Mouse (Mus musculus): ENCODE results near the gene Prpsap1. TPM values are rescaled to one million over a fixed set of nuclear protein-coding genes. Genes with fewer than 3 reads are reported as not detected.

Gene Prpsap1
- polyA plus RNA-seq, 1 experiment from 2014 or later, result 206 TPM

DNA sequence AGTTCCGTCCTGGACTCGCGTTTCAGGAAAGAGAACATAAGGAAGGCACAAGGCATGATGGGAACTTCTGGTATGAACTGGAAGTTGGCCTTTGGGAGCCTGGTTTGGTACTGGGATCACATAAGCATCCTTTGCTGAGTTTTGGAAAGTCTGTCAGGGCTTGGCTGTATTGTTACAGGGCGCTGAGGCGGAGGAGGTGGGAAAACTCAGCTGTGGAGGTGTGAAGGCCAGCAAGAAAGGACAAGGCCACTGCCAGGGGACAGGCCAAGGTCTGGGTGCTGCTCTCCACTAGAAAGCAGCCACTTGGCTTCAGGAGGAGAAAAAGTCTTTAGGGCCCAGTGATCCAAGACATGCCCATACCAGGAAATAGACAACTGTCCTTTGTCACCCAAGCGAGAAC, 50.7 kb downstream of the Prpsap1 start:
- Histone ChIP-seq H3K27ac (ENCODE audit: low read depth) (no peak overlapping the region), H3K27me3 (ENCODE audit: insufficient read depth, low read length) (peaks cover 12% of the 10 kb centered on the region; the same call in 1 of the 2 replicates), H3K4me1 (ENCODE audit: insufficient read depth) (no peaks in the 10 kb centered on the region), H3K9me3 (ENCODE audit: low read depth, low read length) (no peaks in the 10 kb centered on the region), H3K36me3 (ENCODE audit: insufficient read depth) (peaks cover 17% of the 10 kb centered on the region), H3K4me2 (no peak overlapping the region), H3K9ac (no peak overlapping the region), H3K4me3 (ENCODE audit: low read depth, low read length) (no peak overlapping the region)
- no peak for ATAC-seq (ENCODE audit: insufficient read depth)
- no peak for TF ChIP-seq CTCF (IDR thresholded peaks at IDR 0.05; ENCODE audit: low read depth)
- no peak for DNase-seq
- 79% methylated on average over 6 of the region's 6 CpGs for WGBS

DNA sequence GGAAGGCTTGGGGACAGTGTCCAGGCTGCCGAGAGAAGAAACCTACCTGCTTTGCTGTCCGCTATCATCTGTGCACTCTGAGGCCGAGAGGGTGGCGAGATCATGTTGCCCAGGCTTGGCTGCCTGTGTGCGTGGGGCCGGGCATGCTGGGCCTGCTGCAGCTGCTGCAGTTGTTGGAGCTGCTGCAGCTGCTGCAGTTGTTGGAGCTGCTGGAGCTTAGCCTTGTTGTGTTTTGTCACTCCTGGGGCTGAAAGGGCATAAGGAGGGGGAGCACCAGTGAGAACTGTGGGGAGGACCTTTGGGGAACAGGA, 51.2 kb downstream of the Prpsap1 start:
- DNase-seq (no peak), ATAC-seq (ENCODE audit: insufficient read depth) (no peak)
- Histone ChIP-seq H3K9ac (no peak overlapping the region), H3K27ac (ENCODE audit: low read depth) (no peak overlapping the region), H3K4me3 (ENCODE audit: low read depth, low read length) (no peak overlapping the region), H3K4me1 (ENCODE audit: insufficient read depth) (no peaks in the 10 kb centered on the region), H3K27me3 (ENCODE audit: insufficient read depth, low read length) (peaks cover 12% of the 10 kb centered on the region; the same call in 1 of the 2 replicates), H3K9me3 (ENCODE audit: low read depth, low read length) (no peaks in the 10 kb centered on the region), H3K4me2 (no peak overlapping the region), H3K36me3 (ENCODE audit: insufficient read depth) (peaks cover 17% of the 10 kb centered on the region)
- TF ChIP-seq CTCF (IDR thresholded peaks at IDR 0.05; ENCODE audit: low read depth), result no peak
- WGBS, result 46% methylated on average over 6 of the region's 6 CpGs

DNA sequence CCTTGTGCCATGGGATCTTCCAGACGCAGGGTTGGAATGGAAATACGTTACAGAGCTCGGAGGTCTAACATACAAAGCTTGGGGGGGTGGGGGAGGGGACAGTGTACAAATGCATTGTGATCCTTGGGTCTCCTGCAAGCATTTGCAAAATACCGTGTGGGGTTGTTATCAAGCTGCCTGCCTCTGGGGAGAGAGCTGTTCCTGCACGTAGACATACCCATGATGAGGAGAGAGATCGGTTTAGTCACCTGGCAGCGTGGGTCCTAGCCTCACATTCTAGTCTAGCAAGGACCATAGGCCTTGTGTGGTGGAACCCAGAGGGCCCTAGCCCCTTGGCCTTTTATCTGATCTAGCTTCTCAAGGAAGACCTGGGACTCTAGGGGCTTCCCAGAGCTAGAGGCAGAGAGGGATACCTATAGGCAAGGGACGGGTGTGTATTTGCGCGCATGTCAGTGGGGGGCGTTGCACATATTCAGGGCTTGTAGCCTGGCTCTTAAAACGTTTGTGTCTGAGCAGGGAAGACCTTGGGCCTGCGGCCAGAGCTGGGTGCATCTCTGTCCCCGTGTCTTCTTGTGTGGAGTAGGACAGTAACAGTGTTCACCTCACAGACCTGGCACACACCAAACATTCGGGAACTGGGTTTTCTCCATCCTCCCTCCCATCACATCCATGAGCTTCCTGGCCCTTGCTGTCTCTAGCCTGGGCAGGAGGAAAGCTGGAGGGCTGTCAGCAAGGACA, 51.7 kb downstream of the Prpsap1 start:
- Histone ChIP-seq H3K27me3 (ENCODE audit: insufficient read depth, low read length) (peaks cover 12% of the 10 kb centered on the region; the same call in 1 of the 2 replicates), H3K9me3 (ENCODE audit: low read depth, low read length) (no peaks in the 10 kb centered on the region), H3K36me3 (ENCODE audit: insufficient read depth) (peaks cover 23% of the 10 kb centered on the region), H3K4me3 (ENCODE audit: low read depth, low read length) (no peak overlapping the region), H3K4me1 (ENCODE audit: insufficient read depth) (no peaks in the 10 kb centered on the region), H3K4me2 (no peak overlapping the region), H3K27ac (ENCODE audit: low read depth) (no peak overlapping the region), H3K9ac (no peak overlapping the region)
- TF ChIP-seq CTCF (IDR thresholded peaks at IDR 0.05; ENCODE audit: low read depth), result no peak
- no peak for ATAC-seq (ENCODE audit: insufficient read depth)
- no peak for DNase-seq
- WGBS, result 70% methylated on average over 15 of the region's 15 CpGs

- Histone ChIP-seq H3K9me3 (ENCODE audit: low read depth, low read length) (no peaks in the 10 kb centered on the region), H3K4me2 (no peak overlapping the region), H3K4me3 (ENCODE audit: low read depth, low read length) (no peak overlapping the region), H3K36me3 (ENCODE audit: insufficient read depth) (peaks cover 40% of the 10 kb centered on the region), H3K4me1 (ENCODE audit: insufficient read depth) (peaks cover 3% of the 10 kb centered on the region; the same call in 1 of the 2 replicates), H3K9ac (no peak overlapping the region), H3K27ac (ENCODE audit: low read depth) (peak overlapping the region; percentile 2; the same call in 1 of the 2 replicates), H3K27me3 (ENCODE audit: insufficient read depth, low read length) (no peaks in the 10 kb centered on the region)
- ATAC-seq (ENCODE audit: insufficient read depth), result no peak
- WGBS, result 56% methylated on average over 7 of the region's 7 CpGs
- DNase-seq, result peak; percentile 52
- no peak for TF ChIP-seq CTCF (IDR thresholded peaks at IDR 0.05; ENCODE audit: low read depth)
Measured at GRCm38 (mm10) chr11:116440408-116441068, 53.5 kb downstream of the Prpsap1 start.

- H3K4me3 ChIP-seq (ENCODE audit: low read depth, low read length), result no peak overlapping the region
- H3K27ac ChIP-seq (ENCODE audit: low read depth), result no peak overlapping the region
- H3K36me3 ChIP-seq (ENCODE audit: insufficient read depth), result peaks cover 43% of the 10 kb centered on the region
- no peak for TF ChIP-seq CTCF (IDR thresholded peaks at IDR 0.05; ENCODE audit: low read depth)
- DNase-seq (no peak), ATAC-seq (ENCODE audit: insufficient read depth) (no peak)
- peaks cover 7% of the 10 kb centered on the region; the same call in 1 of the 2 replicates for H3K4me1 ChIP-seq (ENCODE audit: insufficient read depth)
- H3K27me3 ChIP-seq (ENCODE audit: insufficient read depth, low read length), result no peaks in the 10 kb centered on the region
- H3K4me2 ChIP-seq, result no peak overlapping the region
- H3K9ac ChIP-seq, result no peak overlapping the region
- 72% methylated on average over 19 of the region's 19 CpGs for WGBS
- no peaks in the 10 kb centered on the region for H3K9me3 ChIP-seq (ENCODE audit: low read depth, low read length)
Measured at GRCm38 (mm10) chr11:116439269-116440240, 54.4 kb downstream of the Prpsap1 start.

- no peak for TF ChIP-seq CTCF (IDR thresholded peaks at IDR 0.05; ENCODE audit: low read depth)
- Histone ChIP-seq H3K36me3 (ENCODE audit: insufficient read depth) (peaks cover 43% of the 10 kb centered on the region), H3K4me1 (ENCODE audit: insufficient read depth) (peaks cover 7% of the 10 kb centered on the region; the same call in 1 of the 2 replicates), H3K4me2 (no peak overlapping the region), H3K9me3 (ENCODE audit: low read depth, low read length) (no peaks in the 10 kb centered on the region), H3K4me3 (ENCODE audit: low read depth, low read length) (no peak overlapping the region), H3K27ac (ENCODE audit: low read depth) (no peak overlapping the region; the same call in 1 of the 2 replicates), H3K9ac (no peak overlapping the region), H3K27me3 (ENCODE audit: insufficient read depth, low read length) (no peaks in the 10 kb centered on the region)
- DNase-seq (no peak), ATAC-seq (ENCODE audit: insufficient read depth) (no peak)
- WGBS, result 79% methylated on average over 11 of the region's 11 CpGs
Measured at GRCm38 (mm10) chr11:116437541-116437940, 56.5 kb downstream of the Prpsap1 start.
